Comparison of ENCODE assay signal across 17 mouse cellular contexts in the genomic region with DNA sequence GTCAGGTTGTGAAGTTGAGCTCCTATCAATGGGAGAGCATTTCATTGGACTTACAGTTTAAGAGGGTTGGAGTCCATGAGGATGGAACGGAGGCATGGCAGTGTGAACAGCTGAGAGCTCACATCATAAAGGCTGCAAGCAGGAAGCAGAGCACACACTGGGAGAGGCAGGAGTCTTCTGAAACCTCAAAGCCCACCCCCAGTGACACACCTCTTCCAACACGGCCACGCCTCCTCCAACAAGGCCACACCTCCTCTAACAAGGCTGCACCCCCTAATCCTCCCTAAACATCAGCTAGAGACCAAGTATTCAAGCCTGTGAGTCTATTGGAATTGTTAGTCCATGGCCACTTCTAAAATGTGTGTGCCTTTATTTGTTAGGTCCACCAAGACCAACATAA. TPM values are rescaled to one million over a fixed set of nuclear protein-coding genes. Genes with fewer than 3 reads are reported as not detected.
DNase-seq lines count a peak whose midpoint lies in the region; ATAC-seq and TF ChIP-seq lines count a peak whose summit lies in the region.
"Had no signal": no experiment of that assay in that cellular context is flagged by ENCODE, and none has a peak within 500 bp of the region (broad histone marks: within the 10 kb centered on the region; RNA-seq: fewer than 3 reads in every experiment).

No protein-coding gene starts in this region.

- H3K4me1 ChIP-seq in liver, postnatal 0 days (ENCODE audit: insufficient read depth): peaks cover 14% of the 10 kb centered on the region
- H3K4me1 ChIP-seq in E14TG2a.4 (replicated peaks; ENCODE audit: low read depth, low read length): peaks cover 43% of the 10 kb centered on the region
- peaks cover 7% of the 10 kb centered on the region; the same call in 1 of the 2 replicates for H3K4me1 ChIP-seq in kidney, adult 2 months (ENCODE audit: control insufficient read depth, insufficient read depth, low read length)

- H3K9ac ChIP-seq in liver, postnatal 0 days (replicated peaks): no peak overlapping the region
- H3K9ac ChIP-seq: hindbrain, embryonic 15.5 days; liver, embryonic 15.5 days had no signal

- DNase-seq in liver (peak; percentile 73), WW6 (ENCODE audit: low read depth, low spot score) (peak; percentile 40)
- no peak for DNase-seq in liver, postnatal 0 days
- no peak for DNase-seq in yolk sac, embryonic 10.5 days (ENCODE audit: low spot score)
- no peak for DNase-seq in kidney, adult 2 months
- DNase-seq: adrenal gland, adult 2 months; cerebellum, adult 9-10 months; kidney, adult 11 months; right cerebral cortex, postnatal 25 days had no signal

- no peaks in the 10 kb centered on the region for H3K27me3 ChIP-seq in liver, postnatal 0 days (ENCODE audit: insufficient read depth, low read length)
- H3K27me3 ChIP-seq in E14TG2a.4 (ENCODE audit: insufficient read depth, low read length): no peaks in the 10 kb centered on the region
- no peaks in the 10 kb centered on the region for H3K27me3 ChIP-seq in kidney, adult 2 months (replicated peaks; ENCODE audit: control insufficient read depth, insufficient read depth, low read length)
- H3K27me3 ChIP-seq: hindbrain, embryonic 15.5 days; liver, embryonic 15.5 days; Patski had no signal

- no peak for TF ChIP-seq EP300 in liver, postnatal 0 days (IDR thresholded peaks at IDR 0.05; ENCODE audit: low read depth)

- no peak for TF ChIP-seq CTCF in liver, postnatal 0 days (IDR thresholded peaks at IDR 0.05; ENCODE audit: low read depth)
- TF ChIP-seq CTCF in E14TG2a.4 (conservative IDR thresholded peaks at IDR 0.05; ENCODE audit: low read length): no peak
- TF ChIP-seq CTCF in kidney, adult 2 months (conservative IDR thresholded peaks at IDR 0.05; ENCODE audit: insufficient read depth, insufficient read length, low read depth, low read length): no peak

- H3K36me3 ChIP-seq in liver, postnatal 0 days (replicated peaks; ENCODE audit: insufficient read depth, low read length): no peaks in the 10 kb centered on the region
- H3K36me3 ChIP-seq in E14TG2a.4 (ENCODE audit: insufficient read depth, low read length): no peaks in the 10 kb centered on the region
- no peaks in the 10 kb centered on the region for H3K36me3 ChIP-seq in kidney, adult 2 months (ENCODE audit: control insufficient read depth, insufficient read depth, low read length)
- H3K36me3 ChIP-seq: hindbrain, embryonic 15.5 days; liver, embryonic 15.5 days had no signal

- H3K27ac ChIP-seq in liver, postnatal 0 days (ENCODE audit: low read depth): no peak overlapping the region
- H3K27ac ChIP-seq in kidney, adult 2 months (ENCODE audit: insufficient read depth, low read depth, low read length): no peak overlapping the region
- H3K27ac ChIP-seq: hindbrain, embryonic 15.5 days; macrophage had no signal

- ATAC-seq in liver, postnatal 0 days: no peak
- peak; percentile 15; the same call in 1 of the 2 replicates for ATAC-seq in megakaryocyte progenitor cell, adult 5-6 weeks (replicated peaks; ENCODE audit: poor library complexity)
- ATAC-seq: forebrain, embryonic 14.5 days; midbrain, embryonic 16.5 days; Patski had no signal

- H3K4me2 ChIP-seq in liver, postnatal 0 days (ENCODE audit: low read depth, low read length): no peak overlapping the region
- H3K4me2 ChIP-seq: hindbrain, embryonic 15.5 days; liver, embryonic 15.5 days had no signal

- no peaks in the 10 kb centered on the region for H3K9me3 ChIP-seq in liver, postnatal 0 days (ENCODE audit: low read length)
- H3K9me3 ChIP-seq in E14TG2a.4 (ENCODE audit: low read length): no peaks in the 10 kb centered on the region
- H3K9me3 ChIP-seq: hindbrain, embryonic 15.5 days; liver, embryonic 15.5 days had no signal

- 69% methylated on average over 3 of the region's 3 CpGs for WGBS in liver, postnatal 0 days (ENCODE audit: insufficient replicate concordance)
- 66% methylated on average over 3 of the region's 3 CpGs for WGBS in kidney, adult 2 months

- no peak overlapping the region for H3K4me3 ChIP-seq in liver, postnatal 0 days (ENCODE audit: low read depth, low read length)
- peak overlapping the region; percentile 54 for H3K4me3 ChIP-seq in E14TG2a.4 (replicated peaks; ENCODE audit: low read length)
- no peak overlapping the region for H3K4me3 ChIP-seq in kidney, adult 2 months (ENCODE audit: insufficient read depth, low read depth, low read length)
- H3K4me3 ChIP-seq: hindbrain, embryonic 15.5 days; liver, embryonic 15.5 days had no signal

- no peak for TF ChIP-seq POLR2A in kidney, adult 2 months (IDR thresholded peaks at IDR 0.05; ENCODE audit: low read depth, low read length)

RNA-seq across cellular contexts. Expression of a gene that starts 6.6 kb away (rescaled TPM):
- polyA plus RNA-seq in liver, postnatal 0 days (2015; fragmentation: Nextera tagmentation; extraction: Ambion mirVana): 17.2 and 21.3 TPM in 2 replicates
- total RNA-seq in megakaryocyte progenitor cell, adult 5-6 weeks (2015): 59.4 and 71.6 TPM in 2 replicates
- 46.3 and 61.7 TPM in 2 replicates for total RNA-seq in megakaryocyte progenitor cell, adult 5-6 weeks (2017)
- 13.0 and 13.8 TPM in 2 replicates for polyA plus RNA-seq in kidney, adult 2 months (2012; rRNA removed)

RNA-seq across cellular contexts. Expression of a gene that starts 21.9 kb away (rescaled TPM):
- 21.2 and 22.1 TPM in 2 replicates for polyA plus RNA-seq in liver, postnatal 0 days (2015; fragmentation: Nextera tagmentation; extraction: Ambion mirVana)
- total RNA-seq in megakaryocyte progenitor cell, adult 5-6 weeks (2015): 15.1 and 17.1 TPM in 2 replicates
- total RNA-seq in megakaryocyte progenitor cell, adult 5-6 weeks (2017): 11.3 and 11.8 TPM in 2 replicates
- 119 and 142 TPM in 2 replicates for polyA plus RNA-seq in kidney, adult 2 months (2012; rRNA removed)

RNA-seq across cellular contexts. Expression of a gene that starts 48.9 kb away (rescaled TPM):
- 19.5 TPM in 2 replicates for polyA plus RNA-seq in liver, postnatal 0 days (2015; fragmentation: Nextera tagmentation; extraction: Ambion mirVana)
- total RNA-seq in megakaryocyte progenitor cell, adult 5-6 weeks (2015): 3.6 and 3.9 TPM in 2 replicates
- total RNA-seq in megakaryocyte progenitor cell, adult 5-6 weeks (2017): 2.9 and 6.7 TPM in 2 replicates
- 48.5 and 51.6 TPM in 2 replicates for polyA plus RNA-seq in kidney, adult 2 months (2012; rRNA removed)

Comparison
In these comparisons a context has a peak if more than half of its experiments do, and no peak if none do; other contexts are left out.
1. DNase-seq: peak in liver (single experiment) and WW6 (single experiment); none in liver, postnatal 0 days (single experiment), yolk sac, embryonic 10.5 days (single experiment) and kidney, adult 2 months (single experiment).